Mouse (Mus musculus) limb, embryonic 12.5 days (tissue): ENCODE data around the gene Gm10718. TPM values are rescaled to one million over a fixed set of nuclear protein-coding genes. Genes with fewer than 3 reads are reported as not detected.
A peak's percentile ranks its signal among the peaks of the same experiment; 100 is the strongest.
"Not testable (repeated sequence)": the region's sequence is repeated elsewhere in the genome, so short reads cannot be mapped to it uniquely, and the experiment has no call there.

Experiments
- ATAC-seq: fragments of 200-750 bp; cut with Nextera tagmentation; 2 replicates; pipeline ENCODE4 v1.8.0; 2017; ENCODE audit warnings: low read depth, moderate TSS enrichment; ENCODE audit not compliant: insufficient number of reproducible peaks, insufficient read depth, low FRiP score, low TSS enrichment
- H3K27ac ChIP-seq: fragments of 300-500 bp; sonication (generic); 2 replicates; pipeline ENCODE4 v1.5.1; 2016; ENCODE audit warnings: mild to moderate bottlenecking, moderate library complexity
- H3K27me3 ChIP-seq: fragments of 300-500 bp; sonication (generic); 2 replicates; pipeline ENCODE4 v1.6.1; 2016; ENCODE audit warnings: mild to moderate bottlenecking, moderate library complexity
- H3K36me3 ChIP-seq: fragments of 300-500 bp; sonication (generic); 2 replicates; pipeline ENCODE4 v1.6.1; 2016; ENCODE audit warnings: mild to moderate bottlenecking, moderate library complexity
- H3K4me1 ChIP-seq: fragments of 300-500 bp; sonication (generic); replicated peaks from 2 replicates; pipeline ENCODE4 v1.6.1; 2016
- H3K4me2 ChIP-seq: fragments of 300-500 bp; sonication (generic); 2 replicates; pipeline ENCODE4 v1.6.1; 2016; ENCODE audit warnings: mild to moderate bottlenecking, moderate library complexity
- H3K4me3 ChIP-seq: fragments of 300-500 bp; sonication (generic); replicated peaks from 2 replicates; pipeline ENCODE4 v1.5.1; 2016; ENCODE audit warnings: mild to moderate bottlenecking
- H3K9ac ChIP-seq: fragments of 300-500 bp; sonication (generic); replicated peaks from 2 replicates; pipeline ENCODE4 v1.6.1; 2016; ENCODE audit warnings: mild to moderate bottlenecking, moderate library complexity
- H3K9me3 ChIP-seq: fragments of 300-500 bp; sonication (generic); 2 replicates; pipeline ENCODE4 v1.6.1; 2016; ENCODE audit warnings: mild to moderate bottlenecking, moderate library complexity
- WGBS: fragments of 180-500 bp; shearing (Covaris S2); methylation state at CpG from one replicate; pipeline ENCODE4 v1.1.7; 2016; 5-methylcytosine and 5-hydroxymethylcytosine counted together
- microRNA-seq: library from miRNA; unstranded; fragments of <30 nt; microRNA quantifications from one replicate; pipeline ENCODE4, GENCODE M21; 2017
- polyA plus RNA-seq: library from polyadenylated mRNA; unstranded; fragments of >200 nt; fragmentation: Nextera tagmentation; extraction: Ambion mirVana; gene quantifications from 2 replicates; pipeline ENCODE4 v1.2.1, GENCODE M21; 2016

The Gm10718 gene
- polyA plus RNA-seq, 1 experiment from 2014 or later = not detected

DNA sequence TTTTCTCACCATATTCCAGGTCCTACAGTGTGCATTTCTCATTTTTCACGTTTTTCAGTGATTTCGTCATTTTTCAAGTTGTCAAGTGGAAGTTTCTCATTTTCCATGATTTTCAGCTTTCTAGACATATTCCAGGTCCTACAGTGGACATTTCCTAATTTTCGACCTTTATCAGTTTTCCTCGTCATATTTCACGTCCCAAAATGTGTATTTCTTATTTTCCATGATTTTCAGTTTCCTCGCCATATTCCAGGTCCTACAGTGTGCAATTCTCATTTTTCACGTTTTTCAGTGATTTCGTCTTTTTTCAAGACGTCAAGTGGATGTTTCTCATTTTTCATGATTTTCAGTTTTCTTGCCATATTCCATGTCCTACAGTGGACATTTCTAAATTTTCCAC is 3.9 kb downstream of the Gm10718 start:
- not testable (repeated sequence) for H3K9me3 ChIP-seq, H3K36me3 ChIP-seq, ATAC-seq, H3K9ac ChIP-seq, H3K27me3 ChIP-seq, H3K4me1 ChIP-seq, H3K27ac ChIP-seq, H3K4me3 ChIP-seq, H3K4me2 ChIP-seq
- WGBS = 69% methylated on average over 9 of the region's 9 CpGs

DNA sequence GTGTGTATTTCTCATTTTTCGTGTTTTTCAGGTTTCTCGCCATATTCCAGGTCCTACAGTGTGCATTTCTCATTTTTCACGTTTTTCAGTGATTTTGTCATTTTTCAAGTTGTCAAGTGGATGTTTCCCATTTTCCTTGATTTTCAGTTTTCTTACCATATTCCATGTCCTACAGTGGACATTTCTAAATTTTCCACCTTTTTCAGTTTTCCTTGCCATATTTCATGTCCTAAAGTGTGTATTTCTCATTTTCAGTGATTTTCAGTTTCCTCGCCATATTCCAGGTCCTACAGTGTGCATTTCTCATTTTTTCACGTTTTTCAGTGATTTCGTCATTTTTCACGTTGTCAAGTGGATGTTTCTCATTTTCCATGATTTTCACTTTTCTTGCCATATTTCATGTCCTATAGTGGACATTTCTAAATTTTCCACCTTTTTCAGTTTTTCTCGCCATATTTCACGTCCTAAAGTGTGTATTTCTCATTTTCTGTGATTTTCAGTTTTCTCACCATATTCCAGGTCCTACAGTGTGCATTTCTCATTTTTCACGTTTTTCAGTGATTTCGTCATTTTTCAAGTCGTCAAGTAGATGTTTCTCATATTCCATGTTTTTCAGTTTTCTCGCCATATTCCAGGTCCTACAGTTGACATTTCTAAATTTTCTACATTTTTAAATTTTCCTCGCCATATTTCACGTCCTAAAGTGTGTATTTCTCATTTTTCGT is 6.1 kb downstream of the Gm10718 start:
- H3K36me3 ChIP-seq, H3K4me3 ChIP-seq, H3K27me3 ChIP-seq, H3K9me3 ChIP-seq, H3K9ac ChIP-seq, H3K4me2 ChIP-seq, ATAC-seq, H3K4me1 ChIP-seq, H3K27ac ChIP-seq: not testable (repeated sequence)
- 67% methylated on average over 14 of the region's 16 CpGs for WGBS

DNA sequence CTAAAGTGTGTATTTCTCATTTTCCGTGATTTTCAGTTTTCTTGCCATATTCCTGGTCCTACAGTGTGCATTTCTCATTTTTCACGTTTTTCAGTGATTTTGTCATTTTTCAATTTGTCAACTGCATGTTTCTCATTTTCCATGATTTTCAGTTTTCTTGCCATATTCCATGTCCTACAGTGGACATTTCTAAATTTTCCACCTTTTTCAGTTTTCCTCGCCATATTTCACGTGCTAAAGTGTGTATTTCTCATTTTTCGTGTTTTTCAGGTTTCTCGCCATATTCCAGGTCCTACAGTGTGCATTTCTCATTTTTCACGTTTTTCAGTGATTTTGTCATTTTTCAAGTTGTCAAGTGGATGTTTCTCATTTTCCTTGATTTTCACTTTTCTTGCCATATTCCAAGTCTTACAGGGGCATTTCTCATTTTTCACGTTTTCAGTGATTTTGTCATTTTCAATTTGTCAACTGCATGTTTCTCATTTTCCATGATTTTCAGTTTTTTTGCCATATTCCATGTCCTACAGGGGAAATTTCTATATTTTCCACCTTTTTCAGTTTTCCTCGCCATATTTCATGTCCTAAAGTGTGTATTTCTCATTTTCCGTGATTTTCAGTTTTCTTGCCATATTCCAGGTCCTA is 7.5 kb downstream of the Gm10718 start:
- H3K27me3 ChIP-seq, H3K36me3 ChIP-seq, H3K9ac ChIP-seq, H3K27ac ChIP-seq, H3K9me3 ChIP-seq, H3K4me3 ChIP-seq, H3K4me2 ChIP-seq, H3K4me1 ChIP-seq: not testable (repeated sequence)
- 63% methylated on average over 2 of the region's 10 CpGs for WGBS
- peak; percentile 54; the same call in 1 of the 2 replicates for ATAC-seq

DNA sequence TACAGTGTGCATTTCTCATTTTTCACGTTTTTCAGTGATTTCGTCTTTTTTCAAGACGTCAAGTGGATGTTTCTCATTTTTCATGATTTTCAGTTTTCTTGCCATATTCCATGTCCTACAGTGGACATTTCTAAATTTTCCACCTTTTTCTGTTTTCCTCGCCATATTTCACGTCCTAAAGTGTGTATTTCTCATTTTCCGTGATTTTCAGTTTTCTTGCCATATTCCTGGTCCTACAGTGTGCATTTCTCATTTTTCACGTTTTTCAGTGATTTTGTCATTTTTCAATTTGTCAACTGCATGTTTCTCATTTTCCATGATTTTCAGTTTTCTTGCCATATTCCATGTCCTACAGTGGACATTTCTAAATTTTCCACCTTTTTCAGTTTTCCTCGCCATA is 11.0 kb downstream of the Gm10718 start, which contains the start of gene Gm17535:
Gene Gm17535 (plus strand): TSS at position 301 of the 400 bp plus-strand sequence.
- H3K4me3 ChIP-seq, H3K9me3 ChIP-seq: not testable (repeated sequence)
- WGBS = 50% methylated on average over 1 of the region's 8 CpGs

DNA sequence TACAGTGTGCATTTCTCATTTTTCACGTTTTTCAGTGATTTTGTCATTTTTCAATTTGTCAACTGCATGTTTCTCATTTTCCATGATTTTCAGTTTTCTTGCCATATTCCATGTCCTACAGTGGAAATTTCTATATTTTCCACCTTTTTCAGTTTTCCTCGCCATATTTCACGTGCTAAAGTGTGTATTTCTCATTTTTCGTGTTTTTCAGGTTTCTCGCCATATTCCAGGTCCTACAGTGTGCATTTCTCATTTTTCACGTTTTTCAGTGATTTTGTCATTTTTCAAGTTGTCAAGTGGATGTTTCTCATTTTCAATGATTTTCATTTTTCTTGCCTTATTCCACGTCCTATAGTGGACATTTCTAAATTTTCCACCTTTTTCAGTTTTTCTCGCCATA is 13.2 kb downstream of the Gm10718 start, which contains the start of gene Gm10715:
Gene Gm10715 (plus strand): TSS at position 301 of the 400 bp plus-strand sequence.
- 75% methylated on average over 8 of the region's 8 CpGs for WGBS

More for the DNA sequence above, 11.0 kb downstream of the Gm10718 start, which contains the start of gene Gm17535:
- H3K27ac ChIP-seq, H3K4me2 ChIP-seq, H3K27me3 ChIP-seq, ATAC-seq, H3K9ac ChIP-seq, H3K36me3 ChIP-seq, H3K4me1 ChIP-seq: not testable (repeated sequence)

DNA sequence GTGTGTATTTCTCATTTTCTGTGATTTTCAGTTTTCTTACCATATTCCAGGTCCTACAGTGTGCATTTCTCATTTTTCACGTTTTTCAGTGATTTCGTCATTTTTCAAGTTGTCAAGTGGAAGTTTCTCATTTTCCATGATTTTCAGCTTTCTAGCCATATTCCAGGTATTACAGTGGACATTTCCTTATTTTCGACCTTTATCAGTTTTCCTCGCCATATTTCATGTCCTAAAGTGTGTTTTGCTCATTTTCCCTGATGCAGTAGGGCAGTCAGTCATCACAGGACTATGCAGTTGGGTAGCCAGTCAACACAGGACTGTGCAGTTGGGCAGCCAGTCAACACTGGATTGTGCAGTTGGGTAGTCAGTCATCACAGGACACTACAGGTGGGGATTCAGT is 14.8 kb downstream of the Gm10718 start:
- not testable (repeated sequence) for H3K36me3 ChIP-seq, ATAC-seq, H3K27me3 ChIP-seq, H3K4me2 ChIP-seq, H3K27ac ChIP-seq, H3K9ac ChIP-seq, H3K4me1 ChIP-seq, H3K4me3 ChIP-seq
- WGBS = 69% methylated on average over 4 of the region's 4 CpGs
- 0 out of 2 replicates have a peak, but pooled peaks cover 10% of the 10 kb centered on the region for H3K9me3 ChIP-seq

More for the DNA sequence above, 13.2 kb downstream of the Gm10718 start, which contains the start of gene Gm10715:
- H3K4me1 ChIP-seq, H3K36me3 ChIP-seq, H3K27ac ChIP-seq, H3K4me2 ChIP-seq, H3K9me3 ChIP-seq, H3K27me3 ChIP-seq, ATAC-seq, H3K9ac ChIP-seq, H3K4me3 ChIP-seq: not testable (repeated sequence)

Small RNA genes within 50 kb of the gene (microRNA-seq; reads per million reads assigned to microRNA genes)
- gene Mir101c = not detected

Other genes with a start within 250 kb of the Gm10718 start
- gene Gm10722, start 22.6 kb upstream of the Gm10718 start, polyA plus RNA-seq = not detected in 2 replicates
- gene Gm11168, start 20.2 kb upstream of the Gm10718 start, polyA plus RNA-seq = not detected in 2 replicates
- not detected in 2 replicates for gene Gm10721, start 10.4 kb upstream of the Gm10718 start, polyA plus RNA-seq
- gene Gm10720, start 7.9 kb upstream of the Gm10718 start, polyA plus RNA-seq = not detected in 2 replicates
- gene Gm10719, start 6.1 kb upstream of the Gm10718 start, polyA plus RNA-seq = 0.36 TPM in 1 of 2 replicates, not detected in the other
- gene Gm10717, start 1.9 kb downstream of the Gm10718 start, polyA plus RNA-seq = not detected in 2 replicates
- not detected in 2 replicates for gene Gm17535, start 11.1 kb downstream of the Gm10718 start, polyA plus RNA-seq
- not detected in 2 replicates for gene Gm10715, start 13.3 kb downstream of the Gm10718 start, polyA plus RNA-seq